Mouse (Mus musculus): ENCODE data around the gene Defa35. TPM values are rescaled to one million over a fixed set of nuclear protein-coding genes. Genes with fewer than 3 reads are reported as not detected.

Defa35 gene
- not detected in 2 replicates for polyA plus RNA-seq (2012; rRNA removed; ENCODE audit: low replicate concordance)

GRCm38 (mm10) chr8:21064738-21065137, at the start of gene Defa35:
Gene Defa35 (plus strand): TSS chr8:21065038.

GRCm38 (mm10) chr8:21025245-21025644, 39.6 kb upstream of the Defa35 start, which contains the start of gene Defa21:
Gene Defa21 (plus strand): TSS chr8:21025545.

DNA sequence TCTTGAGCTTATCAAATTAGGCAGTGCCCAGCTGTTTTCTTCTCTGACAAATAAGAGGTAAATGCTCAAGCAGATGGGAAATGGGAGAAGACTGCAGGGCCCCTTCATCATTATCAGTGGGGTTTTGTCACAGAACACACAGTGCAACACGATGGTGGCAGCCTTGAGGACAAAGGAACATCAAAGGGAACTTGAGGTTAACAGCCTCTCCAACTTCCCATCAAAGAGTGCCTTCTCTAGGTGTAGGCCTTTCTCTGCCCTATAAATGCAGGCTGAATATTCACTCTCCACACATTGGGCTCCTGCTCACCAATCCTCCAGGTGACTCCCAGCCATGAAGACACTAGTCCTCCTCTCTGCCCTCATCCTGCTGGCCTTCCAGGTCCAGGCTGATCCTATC, 10.1 kb upstream of the Defa35 start, which contains the start of gene Defa23:
TSS of gene Defa23 (plus strand) at position 301 of the 400 bp plus-strand sequence.

DNA sequence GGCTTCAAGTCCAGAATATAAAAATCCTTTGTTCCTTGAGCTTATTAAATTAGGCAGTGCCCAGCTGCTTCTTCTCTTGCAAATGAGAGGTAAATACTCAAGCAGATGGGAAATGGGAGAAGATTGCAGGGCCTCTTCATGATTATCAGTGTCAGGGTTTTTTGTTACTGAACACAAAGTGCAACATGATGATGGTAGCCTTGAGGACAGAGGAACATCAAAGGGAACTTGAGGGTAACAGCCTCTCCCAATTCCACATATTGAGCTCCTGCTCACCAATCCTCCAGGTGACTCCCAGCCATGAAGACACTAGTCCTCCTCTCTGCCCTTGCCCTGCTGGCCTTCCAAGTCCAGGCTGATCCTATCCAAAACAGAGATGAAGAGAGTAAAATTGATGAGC, 19.3 kb downstream of the Defa35 start, which contains the start of gene Defa25:
TSS of gene Defa25 (plus strand) at position 301 of the 400 bp plus-strand sequence.

GRCm38 (mm10) chr8:21095950-21096349, 31.1 kb downstream of the Defa35 start, which contains the start of gene Gm14851:
Gene Gm14851 (minus strand): TSS chr8:21096050.

Other genes with a start within 250 kb of the Defa35 start
- not detected in 2 replicates for gene Defb33, start 172.4 kb upstream of the Defa35 start, polyA plus RNA-seq (2012; rRNA removed; ENCODE audit: low replicate concordance)
- 0.29 TPM in 1 of 2 replicates, not detected in the other for gene Gm15056, start 162.4 kb upstream of the Defa35 start, polyA plus RNA-seq (2012; rRNA removed; ENCODE audit: low replicate concordance)
- 0.21 TPM in 1 of 2 replicates, not detected in the other for gene Gm6040, start 143.0 kb upstream of the Defa35 start, polyA plus RNA-seq (2012; rRNA removed; ENCODE audit: low replicate concordance)
- 0.82 and 2.9 TPM in 2 replicates for gene AY761185, start 120.3 kb upstream of the Defa35 start, polyA plus RNA-seq (2012; rRNA removed; ENCODE audit: low replicate concordance)
- gene Defa21, start 39.5 kb upstream of the Defa35 start, polyA plus RNA-seq (2012; rRNA removed; ENCODE audit: low replicate concordance): not detected in 2 replicates
- gene Defa23, start 10.0 kb upstream of the Defa35 start, polyA plus RNA-seq (2012; rRNA removed; ENCODE audit: low replicate concordance): not detected in 2 replicates
- gene Defa25, start 19.4 kb downstream of the Defa35 start, polyA plus RNA-seq (2012; rRNA removed; ENCODE audit: low replicate concordance): not detected in 2 replicates
- gene Gm14851, start 31.0 kb downstream of the Defa35 start, polyA plus RNA-seq (2012; rRNA removed; ENCODE audit: low replicate concordance): not detected in 2 replicates
- gene Defa30, start 69.6 kb downstream of the Defa35 start, polyA plus RNA-seq (2012; rRNA removed; ENCODE audit: low replicate concordance): not detected in 2 replicates
- not detected in 2 replicates for gene Defa22, start 97.2 kb downstream of the Defa35 start, polyA plus RNA-seq (2012; rRNA removed; ENCODE audit: low replicate concordance)
- gene Defa31, start 126.6 kb downstream of the Defa35 start, polyA plus RNA-seq (2012; rRNA removed; ENCODE audit: low replicate concordance): not detected in 2 replicates
- not detected in 2 replicates for gene Gm15293, start 136.5 kb downstream of the Defa35 start, polyA plus RNA-seq (2012; rRNA removed; ENCODE audit: low replicate concordance)
- not detected in 2 replicates for gene Gm15292, start 184.7 kb downstream of the Defa35 start, polyA plus RNA-seq (2012; rRNA removed; ENCODE audit: low replicate concordance)

All from subcutaneous adipose tissue, adult 2 months (tissue).